ENCODE assay signal across 17 mouse cellular contexts in the genomic region with DNA sequence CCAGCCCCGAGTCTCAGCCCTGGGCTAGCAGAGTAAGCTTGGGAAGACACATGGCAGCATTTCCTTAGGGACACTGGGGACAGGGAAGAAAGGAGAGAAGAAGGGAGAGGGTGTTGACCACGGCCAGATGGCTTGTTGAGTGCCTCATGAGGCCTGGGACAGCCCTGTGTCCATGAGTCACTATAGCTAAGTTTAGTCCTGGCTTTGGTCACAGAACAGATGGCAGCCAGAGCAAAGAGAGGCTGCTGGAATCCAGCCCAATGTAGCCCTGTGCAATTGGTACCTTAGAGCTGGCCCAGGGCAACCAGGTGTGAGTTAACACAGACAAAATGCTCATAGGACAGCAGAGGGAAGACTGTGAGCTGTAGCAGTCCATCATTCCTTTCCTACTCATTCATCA. TPM values are rescaled to one million over a fixed set of nuclear protein-coding genes. Genes with fewer than 3 reads are reported as not detected.
DNase-seq lines count a peak whose midpoint lies in the region; TF ChIP-seq lines count a peak whose summit lies in the region.
"Had no signal": no experiment of that assay in that cellular context is flagged by ENCODE, and none has a peak within 500 bp of the region (broad histone marks: within the 10 kb centered on the region; RNA-seq: fewer than 3 reads in every experiment).

No protein-coding gene starts in this region.

- DNase-seq in heart, adult 11 months: peak; percentile 88
- no peak for DNase-seq in heart, embryonic 10.5 days (ENCODE audit: low spot score)
- DNase-seq in left cerebral cortex, postnatal 4 days: peak; percentile 24
- DNase-seq in left cerebral cortex, adult 11 months (ENCODE audit: low spot score): no peak
- peak; percentile 92 to 97 for DNase-seq in cerebellum, adult 2 months
- DNase-seq in cerebellum, postnatal 36 days: peak; percentile 89 to 94
- no peak for DNase-seq in kidney, postnatal 4 days
- DNase-seq: embryo, embryonic 11 days; kidney, adult 11 months; liver; spleen, adult 18-20 months had no signal

- H3K9me3 ChIP-seq in heart, embryonic 10.5 days: no peaks in the 10 kb centered on the region
- H3K9me3 ChIP-seq: forebrain, embryonic 15.5 days; heart, embryonic 13.5 days; neural tube, embryonic 13.5 days had no signal

- 60% methylated on average over 2 of the region's 2 CpGs for WGBS in heart, embryonic 10.5 days
- WGBS in cerebellum, adult 2 months: 11% methylated on average over 2 of the region's 2 CpGs

- no peaks in the 10 kb centered on the region for H3K27me3 ChIP-seq in heart, embryonic 10.5 days (ENCODE audit: insufficient read depth, poor library complexity, severe bottlenecking)
- H3K27me3 ChIP-seq in cerebellum, adult 2 months (ENCODE audit: control insufficient read depth, insufficient read depth, low read length): no peaks in the 10 kb centered on the region
- H3K27me3 ChIP-seq: forebrain, embryonic 15.5 days; neural tube, embryonic 13.5 days had no signal

- no peak overlapping the region for H3K4me3 ChIP-seq in heart, embryonic 10.5 days
- H3K4me3 ChIP-seq in cerebellum, adult 2 months (replicated peaks; ENCODE audit: insufficient read depth, low read depth, low read length): no peak overlapping the region
- H3K4me3 ChIP-seq: forebrain, embryonic 15.5 days; heart, embryonic 13.5 days; neural tube, embryonic 13.5 days had no signal

- TF ChIP-seq CTCF in cerebellum, adult 2 months (IDR thresholded peaks at IDR 0.05; ENCODE audit: borderline replicate concordance, insufficient read depth, low read depth, low read length): no peak

- H3K4me1 ChIP-seq in heart, embryonic 10.5 days: peaks cover 9% of the 10 kb centered on the region
- peaks cover 21% of the 10 kb centered on the region for H3K4me1 ChIP-seq in cerebellum, adult 2 months (ENCODE audit: control insufficient read depth, insufficient read depth, low read length)
- H3K4me1 ChIP-seq: forebrain, embryonic 15.5 days had no signal

- intact Hi-C loops in left cerebral cortex, postnatal 4 days (cut with DNase I): no loop called here

- TF ChIP-seq POLR2A in cerebellum, adult 2 months (IDR thresholded peaks at IDR 0.05; ENCODE audit: borderline replicate concordance, insufficient read depth, low read length): no peak

- H3K27ac ChIP-seq in heart, embryonic 10.5 days: no peak overlapping the region
- peak overlapping the region; percentile 68 for H3K27ac ChIP-seq in cerebellum, adult 2 months (ENCODE audit: insufficient read depth, low read length)
- H3K27ac ChIP-seq: forebrain, embryonic 15.5 days; heart, embryonic 13.5 days; neural tube, embryonic 13.5 days had no signal

- no peaks in the 10 kb centered on the region for H3K36me3 ChIP-seq in heart, embryonic 10.5 days
- H3K36me3 ChIP-seq: forebrain, embryonic 15.5 days; heart, embryonic 13.5 days; neural tube, embryonic 13.5 days had no signal

RNA-seq across cellular contexts. Expression of a gene that starts 33.2 kb away (rescaled TPM):
- polyA plus RNA-seq in heart, embryonic 10.5 days (2016; fragmentation: Nextera tagmentation; extraction: Ambion mirVana): 11.0 and 12.8 TPM in 2 replicates
- total RNA-seq in left cerebral cortex, postnatal 4 days (2021): 10 to 100 TPM; 10.0 to 13.3 TPM
- 7.9 and 11.8 TPM in 2 replicates for polyA plus RNA-seq in cerebellum, adult 2 months (2012; rRNA removed)
- total RNA-seq: CH12.LX; hematopoietic stem cell, adult 5-6 weeks; MEL had no signal

Comparison
In these comparisons a context has a peak if more than half of its experiments do, and no peak if none do; other contexts are left out.
1. DNase-seq: peak in heart, adult 11 months (single experiment), left cerebral cortex, postnatal 4 days (single experiment), cerebellum, adult 2 months (2 of 2) and cerebellum, postnatal 36 days (2 of 2); none in heart, embryonic 10.5 days (single experiment), left cerebral cortex, adult 11 months (single experiment) and kidney, postnatal 4 days (0 of 2).